Mouse (Mus musculus) forebrain, embryonic 13.5 days (tissue): Measurements from ENCODE around the gene BC030500. TPM values are rescaled to one million over a fixed set of nuclear protein-coding genes. Genes with fewer than 3 reads are reported as not detected.
A peak's percentile ranks its signal among the peaks of the same experiment; 100 is the strongest.

Experiments used
- ATAC-seq: fragments of 200-750 bp; cut with Nextera tagmentation; 2 replicates; pipeline ENCODE4 v1.8.0; 2017
- H3K27ac ChIP-seq: fragments of 300-500 bp; sonication (generic); 2 replicates; pipeline ENCODE4 v1.5.1; 2015; ENCODE audit warnings: inconsistent platforms, mild to moderate bottlenecking, moderate library complexity
- H3K27me3 ChIP-seq: fragments of 300-500 bp; sonication (generic); 2 replicates; pipeline ENCODE4 v1.6.1; 2015; ENCODE audit warnings: mild to moderate bottlenecking, inconsistent platforms
- H3K36me3 ChIP-seq: fragments of 300-500 bp; sonication (generic); 2 replicates; pipeline ENCODE4 v1.6.1; 2015; ENCODE audit warnings: mild to moderate bottlenecking, inconsistent platforms; ENCODE audit not compliant: poor library complexity, severe bottlenecking
- H3K4me1 ChIP-seq: fragments of 300-500 bp; sonication (generic); 2 replicates; pipeline ENCODE4 v1.6.1; 2015; ENCODE audit warnings: inconsistent platforms
- H3K4me2 ChIP-seq: fragments of 300-500 bp; sonication (generic); 2 replicates; pipeline ENCODE4 v1.6.1; 2015; ENCODE audit warnings: inconsistent platforms, mild to moderate bottlenecking, moderate library complexity
- H3K4me3 ChIP-seq: fragments of 300-500 bp; sonication (generic); 2 replicates; pipeline ENCODE4 v1.5.1; 2015; ENCODE audit warnings: mild to moderate bottlenecking, inconsistent platforms
- H3K9ac ChIP-seq: fragments of 300-500 bp; sonication (generic); 2 replicates; pipeline ENCODE4 v1.6.1; 2015; ENCODE audit warnings: mild to moderate bottlenecking, inconsistent platforms
- H3K9me3 ChIP-seq: fragments of 300-500 bp; sonication (generic); replicated peaks from 2 replicates; pipeline ENCODE4 v1.6.1; 2016; ENCODE audit warnings: inconsistent platforms
- WGBS: fragments of 180-500 bp; shearing (Covaris S2); methylation state at CpG from one replicate; pipeline ENCODE4 v1.1.7; 2015; 5-methylcytosine and 5-hydroxymethylcytosine counted together
- polyA plus RNA-seq: library from polyadenylated mRNA; unstranded; fragments of >200 nt; fragmentation: Nextera tagmentation; extraction: Ambion mirVana; gene quantifications from 2 replicates; pipeline ENCODE4 v1.2.1, GENCODE M21; 2015

Gene BC030500
- polyA plus RNA-seq: 3.4 and 4.8 TPM in 2 replicates

- 2% methylated on average over 14 of the region's 14 CpGs for WGBS
Observed at GRCm38 (mm10) chr8:58911677-58912076, at the start of gene BC030500. TSS of gene BC030500 (plus strand) at chr8:58911755.

GRCm38 (mm10) chr8:58886405-58886804, 25.1 kb upstream of the BC030500 start:
- ATAC-seq: no peak
- no peak overlapping the region for H3K4me2 ChIP-seq
- no peaks in the 10 kb centered on the region for H3K9me3 ChIP-seq
- H3K27ac ChIP-seq: no peak overlapping the region
- H3K4me1 ChIP-seq: no peaks in the 10 kb centered on the region
- H3K36me3 ChIP-seq: no peaks in the 10 kb centered on the region
- H3K27me3 ChIP-seq: no peaks in the 10 kb centered on the region
- H3K9ac ChIP-seq: no peak overlapping the region
- 8% methylated on average over 1 of the region's 1 CpGs for whole genome bisulfite sequencing
- H3K4me3 ChIP-seq: no peak overlapping the region

More at GRCm38 (mm10) chr8:58911677-58912076, at the start of gene BC030500:
- Histone ChIP-seq H3K4me2 (peak within 1 kb of the TSS; percentile 96), H3K4me3 (peak within 1 kb of the TSS; percentile 72), H3K9ac (peak within 1 kb of the TSS; percentile 75), H3K4me1 (peaks cover 11% of the 10 kb centered on the region; the same call in 1 of the 2 replicates), H3K9me3 (no peaks in the 10 kb centered on the region), H3K36me3 (no peaks in the 10 kb centered on the region), H3K27ac (no peak within 1 kb of the TSS), H3K27me3 (peaks cover 12% of the 10 kb centered on the region)
- ATAC-seq: 0 out of 2 replicates have a peak, but pooled peaks have one; percentile 37

GRCm38 (mm10) chr8:58890591-58890990, 21.0 kb upstream of the BC030500 start:
- H3K27me3 ChIP-seq: no peaks in the 10 kb centered on the region
- no peak overlapping the region for H3K9ac ChIP-seq
- 94% methylated on average over 3 of the region's 3 CpGs for WGBS

GRCm38 (mm10) chr8:58895960-58896359, 15.6 kb upstream of the BC030500 start:
- Histone ChIP-seq H3K27ac (no peak overlapping the region), H3K4me3 (no peak overlapping the region), H3K27me3 (no peaks in the 10 kb centered on the region), H3K9ac (no peak overlapping the region), H3K4me1 (no peaks in the 10 kb centered on the region), H3K36me3 (no peaks in the 10 kb centered on the region), H3K9me3 (no peaks in the 10 kb centered on the region), H3K4me2 (no peak overlapping the region)
- no peak for ATAC-seq
- WGBS: 68% methylated on average over 6 of the region's 6 CpGs

More at GRCm38 (mm10) chr8:58890591-58890990, 21.0 kb upstream of the BC030500 start:
- no peak overlapping the region for H3K4me3 ChIP-seq
- H3K4me1 ChIP-seq: no peaks in the 10 kb centered on the region
- no peaks in the 10 kb centered on the region for H3K9me3 ChIP-seq
- ATAC-seq: no peak
- H3K27ac ChIP-seq: no peak overlapping the region
- no peak overlapping the region for H3K4me2 ChIP-seq
- no peaks in the 10 kb centered on the region for H3K36me3 ChIP-seq

- no peaks in the 10 kb centered on the region for H3K4me1 ChIP-seq
- no peaks in the 10 kb centered on the region for H3K36me3 ChIP-seq
- H3K9ac ChIP-seq: no peak overlapping the region
- no peaks in the 10 kb centered on the region for H3K27me3 ChIP-seq
- 10% methylated on average over 2 of the region's 2 CpGs for WGBS
- H3K27ac ChIP-seq: no peak overlapping the region
- H3K4me2 ChIP-seq: no peak overlapping the region
- H3K4me3 ChIP-seq: no peak overlapping the region
- H3K9me3 ChIP-seq: no peaks in the 10 kb centered on the region
- no peak for ATAC-seq
Observed at GRCm38 (mm10) chr8:58904465-58904864, 7.1 kb upstream of the BC030500 start.

GRCm38 (mm10) chr8:58912196-58912839, 763 bp downstream of the BC030500 start, which contains the start of gene Galntl6:
TSS of gene Galntl6 (minus strand) at chr8:58912640.
- Histone ChIP-seq H3K9me3 (no peaks in the 10 kb centered on the region), H3K4me2 (peak within 1 kb of the TSS; percentile 96), H3K4me1 (peaks cover 11% of the 10 kb centered on the region; the same call in 1 of the 2 replicates), H3K27ac (no peak within 1 kb of the TSS), H3K4me3 (peak within 1 kb of the TSS; percentile 72), H3K9ac (peak within 1 kb of the TSS; percentile 75), H3K27me3 (peaks cover 12% of the 10 kb centered on the region), H3K36me3 (no peaks in the 10 kb centered on the region)
- WGBS: 0% methylated on average over 37 of the region's 37 CpGs
- ATAC-seq: peak; percentile 81

- WGBS: 2% methylated on average over 30 of the region's 30 CpGs
- H3K4me3 ChIP-seq: peak overlapping the region; percentile 72
- H3K27me3 ChIP-seq: peaks cover 12% of the 10 kb centered on the region
- peak; percentile 80 for ATAC-seq
- H3K36me3 ChIP-seq: no peaks in the 10 kb centered on the region
- no peak overlapping the region for H3K27ac ChIP-seq
- peaks cover 11% of the 10 kb centered on the region; the same call in 1 of the 2 replicates for H3K4me1 ChIP-seq
- H3K9me3 ChIP-seq: no peaks in the 10 kb centered on the region
- H3K4me2 ChIP-seq: peak overlapping the region; percentile 96
- H3K9ac ChIP-seq: peak overlapping the region; percentile 75
Observed at GRCm38 (mm10) chr8:58912840-58913639, 1.5 kb downstream of the BC030500 start.

GRCm38 (mm10) chr8:58913640-58913968, 2.0 kb downstream of the BC030500 start:
- H3K27me3 ChIP-seq: peaks cover 12% of the 10 kb centered on the region
- peaks cover 11% of the 10 kb centered on the region; the same call in 1 of the 2 replicates for H3K4me1 ChIP-seq
- H3K4me3 ChIP-seq: peak overlapping the region; percentile 72; the same call in 1 of the 2 replicates
- no peak overlapping the region for H3K9ac ChIP-seq
- H3K9me3 ChIP-seq: no peaks in the 10 kb centered on the region
- ATAC-seq: no peak
- no peaks in the 10 kb centered on the region for H3K36me3 ChIP-seq
- H3K4me2 ChIP-seq: peak overlapping the region; percentile 96
- H3K27ac ChIP-seq: no peak overlapping the region
- 61% methylated on average over 2 of the region's 3 CpGs for WGBS

GRCm38 (mm10) chr8:58915142-58915541, 3.6 kb downstream of the BC030500 start:
- no peak overlapping the region for H3K9ac ChIP-seq
- H3K4me2 ChIP-seq: no peak overlapping the region
- H3K4me1 ChIP-seq: peaks cover 11% of the 10 kb centered on the region; the same call in 1 of the 2 replicates
- no peak overlapping the region for H3K4me3 ChIP-seq
- H3K9me3 ChIP-seq: no peaks in the 10 kb centered on the region
- no peak overlapping the region for H3K27ac ChIP-seq
- no peaks in the 10 kb centered on the region for H3K36me3 ChIP-seq
- no peak for ATAC-seq
- 75% methylated on average over 2 of the region's 2 CpGs for WGBS
- H3K27me3 ChIP-seq: peaks cover 12% of the 10 kb centered on the region

- no peaks in the 10 kb centered on the region for H3K36me3 ChIP-seq
- H3K4me2 ChIP-seq: no peak overlapping the region
- H3K27ac ChIP-seq: no peak overlapping the region
- no peaks in the 10 kb centered on the region for H3K4me1 ChIP-seq
- 68% methylated on average over 1 of the region's 1 CpGs for WGBS
- no peak overlapping the region for H3K9ac ChIP-seq
- H3K9me3 ChIP-seq: no peaks in the 10 kb centered on the region
- 0 out of 2 replicates have a peak, but pooled peaks have one; percentile 51 for ATAC-seq
- H3K27me3 ChIP-seq: no peaks in the 10 kb centered on the region
- H3K4me3 ChIP-seq: no peak overlapping the region
Observed at GRCm38 (mm10) chr8:58931066-58931465, 19.5 kb downstream of the BC030500 start.

- Histone ChIP-seq H3K4me2 (no peak overlapping the region), H3K27me3 (no peaks in the 10 kb centered on the region), H3K9ac (no peak overlapping the region), H3K4me1 (no peaks in the 10 kb centered on the region), H3K36me3 (no peaks in the 10 kb centered on the region), H3K27ac (no peak overlapping the region), H3K9me3 (no peaks in the 10 kb centered on the region), H3K4me3 (no peak overlapping the region)
- no peak for ATAC-seq
- 95% methylated on average over 4 of the region's 4 CpGs for WGBS
Observed at GRCm38 (mm10) chr8:58943773-58944172, 32.2 kb downstream of the BC030500 start.

GRCm38 (mm10) chr8:58957195-58957739, 45.7 kb downstream of the BC030500 start:
- WGBS: 48% methylated on average over 5 of the region's 5 CpGs
- no peak overlapping the region for H3K4me2 ChIP-seq
- H3K9me3 ChIP-seq: no peaks in the 10 kb centered on the region
- no peaks in the 10 kb centered on the region for H3K4me1 ChIP-seq
- H3K27me3 ChIP-seq: no peaks in the 10 kb centered on the region
- no peak overlapping the region for H3K9ac ChIP-seq
- peak; percentile 24; the same call in 1 of the 2 replicates for ATAC-seq
- no peak overlapping the region for H3K4me3 ChIP-seq
- no peak overlapping the region for H3K27ac ChIP-seq
- H3K36me3 ChIP-seq: no peaks in the 10 kb centered on the region
